Mouse (Mus musculus): ENCODE results near the gene Neurog2. TPM values are rescaled to one million over a fixed set of nuclear protein-coding genes. Genes with fewer than 3 reads are reported as not detected.

Gene Neurog2
- total and polyA plus RNA-seq, 2 experiments from 2014 or later, result 0.85 to 3.3 TPM

- H3K9ac ChIP-seq (replicated peaks; ENCODE audit: low read length), result no peak overlapping the region
Observed at GRCm38 (mm10) chr3:127632531-127632930, 404 bp upstream of the Neurog2 start.

GRCm38 (mm10) chr3:127634101-127634983, 1.4 kb downstream of the Neurog2 start:
- no peak overlapping the region for H3K27ac ChIP-seq
- under 1% methylated on average over 54 of the region's 58 CpGs for WGBS
- peak; percentile 77 for TF ChIP-seq CTCF (IDR thresholded peaks at IDR 0.05; ENCODE audit: low read depth)

More at GRCm38 (mm10) chr3:127632531-127632930, 404 bp upstream of the Neurog2 start:
- Histone ChIP-seq H3K27me3 (ENCODE audit: insufficient read depth, low read length) (peaks cover 68% of the 10 kb centered on the region), H3K4me3 (ENCODE audit: low read length) (peak overlapping the region; percentile 45), H3K9me3 (ENCODE audit: low read length) (no peaks in the 10 kb centered on the region), H3K36me3 (ENCODE audit: insufficient read depth, low read length) (no peaks in the 10 kb centered on the region), H3K4me2 (ENCODE audit: low read depth, low read length) (peak overlapping the region; percentile 81), H3K27ac (no peak overlapping the region), H3K4me1 (ENCODE audit: insufficient read depth, low read length) (peaks cover 10% of the 10 kb centered on the region; the same call in 1 of the 2 replicates)
- ATAC-seq (peak; percentile 68), DNase-seq (ENCODE audit: low spot score) (peak; percentile 71)
- TF ChIP-seq CTCF (IDR thresholded peaks at IDR 0.05; ENCODE audit: low read depth), result no peak
- WGBS, result under 1% methylated on average over 32 of the region's 32 CpGs

GRCm38 (mm10) chr3:127634984-127635349, 2.0 kb downstream of the Neurog2 start:
- ATAC-seq, result no peak
- no peak for DNase-seq (ENCODE audit: low spot score)
- no peak overlapping the region for H3K27ac ChIP-seq
- no peaks in the 10 kb centered on the region for H3K9me3 ChIP-seq (ENCODE audit: low read length)
- no peak for TF ChIP-seq CTCF (IDR thresholded peaks at IDR 0.05; ENCODE audit: low read depth)
- no peak overlapping the region for H3K9ac ChIP-seq (replicated peaks; ENCODE audit: low read length)
- no peaks in the 10 kb centered on the region for H3K36me3 ChIP-seq (ENCODE audit: insufficient read depth, low read length)
- peaks cover 10% of the 10 kb centered on the region; the same call in 1 of the 2 replicates for H3K4me1 ChIP-seq (ENCODE audit: insufficient read depth, low read length)
- WGBS, result 3% methylated on average over 3 of the region's 3 CpGs
- peak overlapping the region; percentile 81 for H3K4me2 ChIP-seq (ENCODE audit: low read depth, low read length)
- no peak overlapping the region for H3K4me3 ChIP-seq (ENCODE audit: low read length)
- peaks cover 73% of the 10 kb centered on the region for H3K27me3 ChIP-seq (ENCODE audit: insufficient read depth, low read length)

More at GRCm38 (mm10) chr3:127634101-127634983, 1.4 kb downstream of the Neurog2 start:
- DNase-seq (ENCODE audit: low spot score) (peak; percentile 81), ATAC-seq (peak; percentile 85)
- Histone ChIP-seq H3K4me1 (ENCODE audit: insufficient read depth, low read length) (peaks cover 10% of the 10 kb centered on the region; the same call in 1 of the 2 replicates), H3K4me2 (ENCODE audit: low read depth, low read length) (peak overlapping the region; percentile 81), H3K27me3 (ENCODE audit: insufficient read depth, low read length) (peaks cover 72% of the 10 kb centered on the region), H3K9me3 (ENCODE audit: low read length) (no peaks in the 10 kb centered on the region), H3K9ac (replicated peaks; ENCODE audit: low read length) (peak overlapping the region; percentile 18; the same call in 1 of the 2 replicates), H3K36me3 (ENCODE audit: insufficient read depth, low read length) (no peaks in the 10 kb centered on the region), H3K4me3 (ENCODE audit: low read length) (peak overlapping the region; percentile 45)

GRCm38 (mm10) chr3:127639875-127640761, 7.2 kb downstream of the Neurog2 start:
- no peaks in the 10 kb centered on the region for H3K36me3 ChIP-seq (ENCODE audit: insufficient read depth, low read length)
- no peak overlapping the region for H3K4me3 ChIP-seq (ENCODE audit: low read length)
- peak; percentile 78 for ATAC-seq
- no peaks in the 10 kb centered on the region for H3K4me1 ChIP-seq (ENCODE audit: insufficient read depth, low read length)
- peak; percentile 71 for TF ChIP-seq CTCF (IDR thresholded peaks at IDR 0.05; ENCODE audit: low read depth)
- WGBS, result 3% methylated on average over 36 of the region's 36 CpGs
- no peak overlapping the region for H3K9ac ChIP-seq (replicated peaks; ENCODE audit: low read length)
- peak; percentile 68 for DNase-seq (ENCODE audit: low spot score)
- no peaks in the 10 kb centered on the region for H3K9me3 ChIP-seq (ENCODE audit: low read length)
- H3K4me2 ChIP-seq (ENCODE audit: low read depth, low read length), result peak overlapping the region; percentile 31; the same call in 1 of the 2 replicates
- peaks cover 60% of the 10 kb centered on the region for H3K27me3 ChIP-seq (ENCODE audit: insufficient read depth, low read length)
- no peak overlapping the region for H3K27ac ChIP-seq

- H3K9me3 ChIP-seq (ENCODE audit: low read length), result no peaks in the 10 kb centered on the region
- ATAC-seq, result peak; percentile 33; the same call in 1 of the 2 replicates
Observed at GRCm38 (mm10) chr3:127640762-127641700, 8.1 kb downstream of the Neurog2 start.

More at GRCm38 (mm10) chr3:127640762-127641700, 8.1 kb downstream of the Neurog2 start:
- WGBS, result 5% methylated on average over 37 of the region's 37 CpGs
- DNase-seq (ENCODE audit: low spot score), result no peak
- no peak for TF ChIP-seq CTCF (IDR thresholded peaks at IDR 0.05; ENCODE audit: low read depth)
- Histone ChIP-seq H3K4me2 (ENCODE audit: low read depth, low read length) (peak overlapping the region; percentile 31), H3K36me3 (ENCODE audit: insufficient read depth, low read length) (no peaks in the 10 kb centered on the region), H3K9ac (replicated peaks; ENCODE audit: low read length) (no peak overlapping the region), H3K4me1 (ENCODE audit: insufficient read depth, low read length) (no peaks in the 10 kb centered on the region), H3K27me3 (ENCODE audit: insufficient read depth, low read length) (peaks cover 53% of the 10 kb centered on the region), H3K4me3 (ENCODE audit: low read length) (0 out of 2 replicates have a peak overlapping the region, but pooled peaks have one; percentile 1), H3K27ac (no peak overlapping the region)
